Mouse (Mus musculus): ENCODE measurements at regions not wholly inside any gene's neighbourhood (a gene's known extent, or its start where the extent isn't known, plus 50 kb on each side); places are given as distances from the start of the nearest gene placed in this dataset.
"Not testable (repeated sequence)": the region's sequence is repeated elsewhere in the genome, so short reads cannot be mapped to it uniquely, and the experiment has no call there.

- H3K9me3 ChIP-seq: no peaks in the 10 kb centered on the region
- H3K27ac ChIP-seq (replicated peaks): no peak overlapping the region
- 88% methylated on average over 7 of the region's 7 CpGs for WGBS
- H3K4me2 ChIP-seq (replicated peaks): no peak overlapping the region
- H3K4me3 ChIP-seq: no peak overlapping the region
- no peaks in the 10 kb centered on the region for H3K36me3 ChIP-seq
- ATAC-seq (replicated peaks): no peak
- H3K4me1 ChIP-seq: no peaks in the 10 kb centered on the region
- H3K9ac ChIP-seq (replicated peaks): no peak overlapping the region
- H3K27me3 ChIP-seq: no peaks in the 10 kb centered on the region
These were observed 55.2 kb downstream of the Gm12728 start for GRCm38 (mm10) chr4:105844675-105845466.

- not testable (repeated sequence) for H3K36me3 ChIP-seq; H3K4me2 ChIP-seq (replicated peaks); H3K27me3 ChIP-seq; H3K9ac ChIP-seq (replicated peaks); ATAC-seq (replicated peaks); H3K27ac ChIP-seq (replicated peaks); H3K4me3 ChIP-seq; H3K4me1 ChIP-seq; H3K9me3 ChIP-seq
- WGBS: 92% methylated on average over 3 of the region's 3 CpGs
These were observed 56.6 kb downstream of the Gm12728 start for GRCm38 (mm10) chr4:105845998-105846989.

GRCm38 (mm10) chr4:105853086-105853485, 63.4 kb downstream of the Gm12728 start:
- H3K4me2 ChIP-seq (replicated peaks): no peak overlapping the region
- H3K27me3 ChIP-seq: no peaks in the 10 kb centered on the region
- no peak overlapping the region for H3K4me3 ChIP-seq
- no peak overlapping the region for H3K9ac ChIP-seq (replicated peaks)
- 96% methylated on average over 6 of the region's 6 CpGs for WGBS
- H3K9me3 ChIP-seq: no peaks in the 10 kb centered on the region
- no peak for ATAC-seq (replicated peaks)
- H3K36me3 ChIP-seq: no peaks in the 10 kb centered on the region
- H3K27ac ChIP-seq (replicated peaks): no peak overlapping the region
- no peaks in the 10 kb centered on the region for H3K4me1 ChIP-seq

- no peak for ATAC-seq (replicated peaks)
- Histone ChIP-seq H3K36me3 (no peaks in the 10 kb centered on the region), H3K9ac (replicated peaks) (no peak overlapping the region), H3K9me3 (no peaks in the 10 kb centered on the region), H3K4me2 (replicated peaks) (no peak overlapping the region), H3K27me3 (no peaks in the 10 kb centered on the region), H3K27ac (replicated peaks) (no peak overlapping the region), H3K4me1 (no peaks in the 10 kb centered on the region), H3K4me3 (no peak overlapping the region)
- 84% methylated on average over 15 of the region's 15 CpGs for WGBS
These were observed 69.6 kb downstream of the Gm12728 start for GRCm38 (mm10) chr4:105859052-105859864.

- Histone ChIP-seq H3K4me1 (no peaks in the 10 kb centered on the region), H3K4me3 (no peak overlapping the region), H3K36me3 (no peaks in the 10 kb centered on the region), H3K9me3 (no peaks in the 10 kb centered on the region), H3K4me2 (replicated peaks) (no peak overlapping the region), H3K27ac (replicated peaks) (no peak overlapping the region), H3K9ac (replicated peaks) (no peak overlapping the region), H3K27me3 (no peaks in the 10 kb centered on the region)
- ATAC-seq (replicated peaks): no peak
- 76% methylated on average over 11 of the region's 11 CpGs for WGBS
These were observed 71.4 kb downstream of the Gm12728 start for GRCm38 (mm10) chr4:105860930-105861653.

GRCm38 (mm10) chr4:105861654-105862037, 72.0 kb downstream of the Gm12728 start:
- Histone ChIP-seq H3K27ac (replicated peaks) (no peak overlapping the region), H3K4me1 (no peaks in the 10 kb centered on the region), H3K4me2 (replicated peaks) (no peak overlapping the region), H3K9me3 (no peaks in the 10 kb centered on the region), H3K27me3 (no peaks in the 10 kb centered on the region), H3K36me3 (no peaks in the 10 kb centered on the region), H3K9ac (replicated peaks) (no peak overlapping the region), H3K4me3 (no peak overlapping the region)
- ATAC-seq (replicated peaks): no peak

GRCm38 (mm10) chr4:105870512-105870911, 80.8 kb downstream of the Gm12728 start:
- no peaks in the 10 kb centered on the region for H3K27me3 ChIP-seq
- 82% methylated on average over 3 of the region's 3 CpGs for WGBS

GRCm38 (mm10) chr4:105877246-105877645, 87.6 kb downstream of the Gm12728 start:
- no peak overlapping the region for H3K4me2 ChIP-seq (replicated peaks)
- no peaks in the 10 kb centered on the region for H3K9me3 ChIP-seq
- ATAC-seq (replicated peaks): no peak
- H3K9ac ChIP-seq (replicated peaks): no peak overlapping the region
- 88% methylated on average over 5 of the region's 5 CpGs for WGBS
- H3K27ac ChIP-seq (replicated peaks): no peak overlapping the region
- no peaks in the 10 kb centered on the region for H3K27me3 ChIP-seq
- H3K36me3 ChIP-seq: no peaks in the 10 kb centered on the region
- H3K4me1 ChIP-seq: no peaks in the 10 kb centered on the region
- H3K4me3 ChIP-seq: no peak overlapping the region

More at GRCm38 (mm10) chr4:105870512-105870911, 80.8 kb downstream of the Gm12728 start:
- Histone ChIP-seq H3K4me1 (no peaks in the 10 kb centered on the region), H3K4me3 (no peak overlapping the region), H3K9ac (replicated peaks) (no peak overlapping the region), H3K4me2 (replicated peaks) (no peak overlapping the region), H3K9me3 (no peaks in the 10 kb centered on the region), H3K36me3 (no peaks in the 10 kb centered on the region), H3K27ac (replicated peaks) (no peak overlapping the region)
- no peak for ATAC-seq (replicated peaks)

- Histone ChIP-seq H3K36me3 (no peaks in the 10 kb centered on the region), H3K9me3 (no peaks in the 10 kb centered on the region), H3K9ac (replicated peaks) (no peak overlapping the region), H3K27ac (replicated peaks) (no peak overlapping the region), H3K27me3 (no peaks in the 10 kb centered on the region), H3K4me2 (replicated peaks) (no peak overlapping the region), H3K4me3 (no peak overlapping the region), H3K4me1 (no peaks in the 10 kb centered on the region)
- ATAC-seq (replicated peaks): no peak
- 68% methylated on average over 3 of the region's 3 CpGs for WGBS
These were observed 90.2 kb downstream of the Gm12728 start for GRCm38 (mm10) chr4:105879891-105880290.

- 50% methylated on average over 3 of the region's 3 CpGs for WGBS
- no peak overlapping the region for H3K4me3 ChIP-seq
- no peak overlapping the region for H3K27ac ChIP-seq (replicated peaks)
These were observed 95.1 kb downstream of the Gm12728 start for GRCm38 (mm10) chr4:105884791-105885190.

GRCm38 (mm10) chr4:105891438-105891837, 101.8 kb downstream of the Gm12728 start:
- WGBS: 89% methylated on average over 4 of the region's 4 CpGs
- H3K4me1 ChIP-seq: no peaks in the 10 kb centered on the region
- H3K9me3 ChIP-seq: no peaks in the 10 kb centered on the region
- H3K4me2 ChIP-seq (replicated peaks): no peak overlapping the region
- no peaks in the 10 kb centered on the region for H3K27me3 ChIP-seq
- H3K4me3 ChIP-seq: no peak overlapping the region
- no peak overlapping the region for H3K27ac ChIP-seq (replicated peaks)
- no peak overlapping the region for H3K9ac ChIP-seq (replicated peaks)
- no peak for ATAC-seq (replicated peaks)
- no peaks in the 10 kb centered on the region for H3K36me3 ChIP-seq

More at GRCm38 (mm10) chr4:105884791-105885190, 95.1 kb downstream of the Gm12728 start:
- ATAC-seq (replicated peaks): no peak
- Histone ChIP-seq H3K27me3 (no peaks in the 10 kb centered on the region), H3K9ac (replicated peaks) (no peak overlapping the region), H3K9me3 (no peaks in the 10 kb centered on the region), H3K4me1 (no peaks in the 10 kb centered on the region), H3K36me3 (no peaks in the 10 kb centered on the region), H3K4me2 (replicated peaks) (no peak overlapping the region)

All from forebrain, embryonic 15.5 days (tissue).